Mouse (Mus musculus): ENCODE results near the gene 1700017N19Rik. TPM values are rescaled to one million over a fixed set of nuclear protein-coding genes. Genes with fewer than 3 reads are reported as not detected.
A peak's percentile ranks its signal among the peaks of the same experiment; 100 is the strongest.
"Not testable (repeated sequence)": the region's sequence is repeated elsewhere in the genome, so short reads cannot be mapped to it uniquely, and the experiment has no call there.

Gene 1700017N19Rik
- not detected in 2 replicates for polyA plus RNA-seq (2015; fragmentation: Nextera tagmentation; extraction: Ambion mirVana)

DNA sequence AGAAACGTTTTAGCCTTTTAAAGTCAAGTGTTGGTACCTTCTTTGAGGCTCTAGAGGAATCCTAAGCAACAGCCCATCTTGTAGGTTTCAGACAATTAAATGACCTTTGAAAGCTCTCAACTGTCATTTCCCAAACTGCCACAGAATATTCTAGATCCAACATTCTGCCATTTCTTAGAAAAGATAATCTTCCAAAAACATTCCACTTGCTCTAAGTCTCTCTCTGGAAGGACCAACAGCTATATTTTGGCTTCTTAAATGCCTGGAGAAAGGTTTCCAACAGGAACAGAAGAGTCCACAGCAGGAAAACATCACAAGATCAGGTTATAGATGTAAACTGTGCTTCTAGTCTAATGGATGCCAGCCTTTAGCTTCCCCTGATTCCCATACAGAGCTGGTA lies at the start of gene 1700017N19Rik, which contains the start of gene 4930430F08Rik:
1700017N19Rik (plus strand) TSS at position 162 of the 400 bp plus-strand sequence.
4930430F08Rik (minus strand) TSS at position 101 of the 400 bp plus-strand sequence.
- Histone ChIP-seq H3K4me2 (replicated peaks; ENCODE audit: low read depth, low read length) (peak within 1 kb of the TSS; percentile 72; the same call in 1 of the 2 replicates), H3K9me3 (ENCODE audit: low read length) (no peaks in the 10 kb centered on the region), H3K4me1 (ENCODE audit: insufficient read depth, low read depth, low read length) (peaks cover 3% of the 10 kb centered on the region; the same call in 1 of the 2 replicates), H3K27ac (ENCODE audit: low read length) (no peak within 1 kb of the TSS), H3K27me3 (replicated peaks; ENCODE audit: insufficient read depth, low read length) (no peaks in the 10 kb centered on the region), H3K9ac (replicated peaks; ENCODE audit: low read depth) (no peak within 1 kb of the TSS), H3K4me3 (ENCODE audit: low read depth, low read length) (peak within 1 kb of the TSS; percentile 58; the same call in 1 of the 2 replicates), H3K36me3 (ENCODE audit: insufficient read depth, low read length) (no peaks in the 10 kb centered on the region)
- DNase-seq (ENCODE audit: low spot score) (no peak), ATAC-seq (no peak)
- 84% methylated on average over 1 of the region's 1 CpGs for WGBS
- TF ChIP-seq CTCF (IDR thresholded peaks at IDR 0.05) (no peak), EP300 (IDR thresholded peaks at IDR 0.05) (no peak)

DNA sequence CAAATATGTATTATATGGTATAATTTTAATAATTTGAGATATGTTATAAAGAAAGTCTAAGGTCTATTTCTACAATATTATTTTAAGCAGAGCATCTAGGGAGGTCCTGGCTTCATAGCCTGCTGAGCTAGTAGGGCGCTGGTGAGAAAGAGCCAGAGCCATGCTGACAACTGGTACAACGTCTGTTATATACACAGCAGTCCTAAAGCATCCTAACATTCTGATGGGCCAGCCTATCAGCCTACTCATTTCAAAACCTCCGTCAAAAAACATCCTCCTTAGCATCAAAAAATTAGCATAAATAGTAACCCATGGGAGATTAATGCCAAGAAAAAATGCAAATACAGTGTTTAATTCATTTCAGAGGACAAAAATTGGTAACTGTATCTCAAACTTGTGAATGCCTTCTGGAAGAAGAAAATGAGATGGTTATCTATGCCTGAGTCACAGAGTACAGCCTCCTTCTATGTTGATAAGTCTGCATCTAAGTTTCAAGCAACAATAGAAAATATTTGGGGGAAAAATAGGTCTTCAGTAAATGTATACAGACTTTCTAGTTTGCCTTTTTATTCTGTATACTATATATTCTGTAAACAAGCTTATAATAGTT lies 33.6 kb upstream of the 1700017N19Rik start:
- Histone ChIP-seq H3K36me3 (ENCODE audit: insufficient read depth, low read length) (no peaks in the 10 kb centered on the region), H3K27ac (ENCODE audit: low read length) (no peak overlapping the region), H3K4me2 (replicated peaks; ENCODE audit: low read depth, low read length) (no peak overlapping the region), H3K4me3 (ENCODE audit: low read depth, low read length) (no peak overlapping the region), H3K9me3 (ENCODE audit: low read length) (no peaks in the 10 kb centered on the region), H3K4me1 (ENCODE audit: insufficient read depth, low read depth, low read length) (no peaks in the 10 kb centered on the region), H3K27me3 (replicated peaks; ENCODE audit: insufficient read depth, low read length) (no peaks in the 10 kb centered on the region), H3K9ac (replicated peaks; ENCODE audit: low read depth) (no peak overlapping the region)
- no peak for TF ChIP-seq CTCF (IDR thresholded peaks at IDR 0.05)
- no peak for TF ChIP-seq EP300 (IDR thresholded peaks at IDR 0.05)
- ATAC-seq (no peak), DNase-seq (ENCODE audit: low spot score) (no peak)
- WGBS, result 69% methylated on average over 3 of the region's 3 CpGs

DNA sequence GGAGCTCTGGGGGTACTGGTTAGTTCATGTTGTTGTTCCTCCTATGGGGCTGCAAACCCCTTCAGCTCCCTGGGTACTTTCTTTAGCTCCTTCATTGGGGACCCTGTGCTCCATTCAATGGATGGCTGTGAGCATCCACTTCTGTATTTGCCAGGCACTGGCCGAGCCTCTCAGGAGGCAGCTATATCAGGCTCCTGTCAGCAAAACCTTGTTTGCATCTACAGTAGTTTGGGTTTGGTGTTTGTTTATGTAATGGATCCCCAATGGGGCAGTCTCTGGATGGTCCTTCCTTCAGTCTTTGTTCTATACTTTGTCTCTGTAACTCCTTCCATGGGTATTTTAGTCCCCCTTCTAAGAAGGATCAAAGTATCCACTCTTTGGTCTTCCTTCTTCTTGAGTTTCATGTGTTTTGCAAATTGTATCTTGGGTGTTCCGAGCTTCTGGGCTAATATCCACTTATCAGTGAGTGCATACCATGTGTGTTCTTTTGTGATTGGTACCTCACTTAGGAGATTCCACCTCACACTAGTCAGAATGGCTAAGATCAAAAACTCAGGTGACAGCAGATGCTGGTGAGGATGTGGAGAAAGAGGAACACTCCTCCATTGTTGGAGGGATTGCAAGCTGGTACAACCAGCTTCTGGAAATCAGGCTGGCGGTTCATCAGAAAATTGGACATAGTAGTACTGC lies 29.9 kb upstream of the 1700017N19Rik start:
- not testable (repeated sequence) for H3K4me2 ChIP-seq (replicated peaks; ENCODE audit: low read depth, low read length)

DNA sequence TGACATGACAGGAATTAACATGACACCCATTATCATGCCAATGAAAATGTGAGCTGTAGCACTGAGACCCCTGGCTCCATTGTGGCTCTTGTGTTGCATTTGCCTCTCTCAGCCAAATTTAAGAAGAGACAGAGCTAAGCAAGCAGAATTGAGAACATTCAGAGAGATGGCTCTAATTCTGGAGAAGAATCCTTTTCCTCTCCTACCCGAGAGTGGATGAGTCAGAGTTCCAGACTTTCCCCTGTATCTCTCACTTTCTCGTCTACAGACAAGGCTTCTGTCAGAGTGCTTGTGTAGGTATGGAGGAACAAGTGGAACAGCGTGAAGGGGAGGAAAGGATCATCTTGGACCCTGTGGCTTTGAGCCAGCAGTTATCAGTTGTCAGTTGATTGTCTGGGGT lies 26.2 kb upstream of the 1700017N19Rik start:
- Histone ChIP-seq H3K4me1 (ENCODE audit: insufficient read depth, low read depth, low read length) (no peaks in the 10 kb centered on the region), H3K4me2 (replicated peaks; ENCODE audit: low read depth, low read length) (no peak overlapping the region), H3K27ac (ENCODE audit: low read length) (no peak overlapping the region), H3K9ac (replicated peaks; ENCODE audit: low read depth) (no peak overlapping the region), H3K4me3 (ENCODE audit: low read depth, low read length) (no peak overlapping the region), H3K9me3 (ENCODE audit: low read length) (no peaks in the 10 kb centered on the region), H3K36me3 (ENCODE audit: insufficient read depth, low read length) (no peaks in the 10 kb centered on the region), H3K27me3 (replicated peaks; ENCODE audit: insufficient read depth, low read length) (no peaks in the 10 kb centered on the region)
- TF ChIP-seq EP300 (IDR thresholded peaks at IDR 0.05), result no peak
- no peak for TF ChIP-seq CTCF (IDR thresholded peaks at IDR 0.05)
- no peak for ATAC-seq
- no peak for DNase-seq (ENCODE audit: low spot score)
- WGBS, result 77% methylated on average over 3 of the region's 3 CpGs

More for the DNA sequence above, 29.9 kb upstream of the 1700017N19Rik start:
- H3K27ac ChIP-seq (ENCODE audit: low read length); ATAC-seq; H3K27me3 ChIP-seq (replicated peaks; ENCODE audit: insufficient read depth, low read length); H3K36me3 ChIP-seq (ENCODE audit: insufficient read depth, low read length); DNase-seq (ENCODE audit: low spot score); H3K9ac ChIP-seq (replicated peaks; ENCODE audit: low read depth); H3K4me3 ChIP-seq (ENCODE audit: low read depth, low read length); H3K4me1 ChIP-seq (ENCODE audit: insufficient read depth, low read depth, low read length); H3K9me3 ChIP-seq (ENCODE audit: low read length): not testable (repeated sequence)
- WGBS, result 98% methylated on average over 3 of the region's 3 CpGs

DNA sequence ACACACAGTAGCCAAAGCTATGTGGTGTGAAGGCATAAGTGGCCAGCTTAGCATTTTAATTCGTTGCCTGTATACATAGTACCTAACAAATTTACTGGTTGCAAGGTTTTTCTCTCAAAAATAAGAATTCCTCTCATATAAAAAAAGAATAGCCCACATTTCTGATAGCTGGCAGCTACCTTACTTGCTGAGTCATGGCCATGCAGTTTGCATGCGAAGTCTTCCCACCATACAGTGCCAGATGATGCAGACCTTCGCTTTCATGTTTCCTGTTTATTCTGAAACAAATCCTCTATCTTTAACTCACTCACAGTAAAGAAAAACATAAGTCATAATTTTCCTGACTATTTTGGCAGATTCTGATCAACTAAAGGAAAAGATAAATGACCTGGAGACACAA lies 18.6 kb upstream of the 1700017N19Rik start:
- no peak for ATAC-seq
- Histone ChIP-seq H3K4me1 (ENCODE audit: insufficient read depth, low read depth, low read length) (no peaks in the 10 kb centered on the region), H3K9ac (replicated peaks; ENCODE audit: low read depth) (no peak overlapping the region), H3K27ac (ENCODE audit: low read length) (no peak overlapping the region), H3K36me3 (ENCODE audit: insufficient read depth, low read length) (no peaks in the 10 kb centered on the region), H3K27me3 (replicated peaks; ENCODE audit: insufficient read depth, low read length) (no peaks in the 10 kb centered on the region), H3K9me3 (ENCODE audit: low read length) (no peaks in the 10 kb centered on the region), H3K4me2 (replicated peaks; ENCODE audit: low read depth, low read length) (no peak overlapping the region), H3K4me3 (ENCODE audit: low read depth, low read length) (no peak overlapping the region)
- WGBS, result 76% methylated on average over 3 of the region's 3 CpGs
- TF ChIP-seq EP300 (IDR thresholded peaks at IDR 0.05), result no peak
- TF ChIP-seq CTCF (IDR thresholded peaks at IDR 0.05), result no peak
- DNase-seq (ENCODE audit: low spot score), result no peak

DNA sequence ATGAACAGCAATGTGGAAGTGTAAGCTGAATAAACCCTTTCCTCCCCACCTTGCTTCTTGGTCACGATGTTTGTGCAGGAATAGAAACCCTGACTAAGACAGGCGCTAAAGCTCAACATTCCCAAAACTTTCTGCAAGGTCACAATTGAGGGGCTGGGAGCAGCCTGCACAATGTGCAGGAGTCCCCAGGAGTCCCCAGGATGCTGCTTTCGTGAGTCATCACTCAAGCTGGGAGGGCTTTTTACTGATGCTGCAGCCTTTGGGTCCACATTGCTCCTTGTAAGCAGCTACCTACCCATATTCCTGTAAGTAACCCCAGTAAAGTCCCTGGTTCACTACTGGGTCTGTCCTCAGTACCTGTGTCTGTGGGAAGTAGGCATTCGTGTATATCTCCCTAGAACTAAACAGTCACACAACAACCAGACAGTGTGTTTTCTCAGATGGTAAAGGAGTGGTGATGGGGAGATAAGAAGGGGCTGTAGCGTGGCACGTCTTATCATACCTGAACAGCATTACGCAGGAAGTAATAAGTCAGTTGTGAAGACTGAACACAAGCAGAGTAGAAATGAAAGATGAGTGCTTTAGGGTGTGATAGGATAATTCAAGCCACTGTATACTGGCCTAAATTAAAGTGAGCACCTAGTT lies 15.7 kb upstream of the 1700017N19Rik start:
- Histone ChIP-seq H3K9ac (replicated peaks; ENCODE audit: low read depth) (no peak overlapping the region), H3K9me3 (ENCODE audit: low read length) (no peaks in the 10 kb centered on the region), H3K36me3 (ENCODE audit: insufficient read depth, low read length) (no peaks in the 10 kb centered on the region), H3K4me1 (ENCODE audit: insufficient read depth, low read depth, low read length) (no peaks in the 10 kb centered on the region), H3K4me2 (replicated peaks; ENCODE audit: low read depth, low read length) (no peak overlapping the region), H3K27ac (ENCODE audit: low read length) (no peak overlapping the region), H3K27me3 (replicated peaks; ENCODE audit: insufficient read depth, low read length) (no peaks in the 10 kb centered on the region), H3K4me3 (ENCODE audit: low read depth, low read length) (no peak overlapping the region)
- 90% methylated on average over 7 of the region's 7 CpGs for whole genome bisulfite sequencing
- ATAC-seq (no peak), DNase-seq (ENCODE audit: low spot score) (no peak)
- TF ChIP-seq EP300 (IDR thresholded peaks at IDR 0.05) (no peak), CTCF (IDR thresholded peaks at IDR 0.05) (no peak)

Data from lung, postnatal 0 days (tissue).